Mouse (Mus musculus): ENCODE measurements around the gene Il12rb1.

GRCm38 (mm10) chr8:70833520-70833919 is 25.3 kb downstream of the Il12rb1 start:
- TF ChIP-seq POLR2A (IDR thresholded peaks at IDR 0.05; ENCODE audit: insufficient read length, low read depth), result no peak
- TF ChIP-seq MAX (IDR thresholded peaks at IDR 0.05; ENCODE audit: low read depth), result no peak
- TF ChIP-seq USF1 (IDR thresholded peaks at IDR 0.05; ENCODE audit: low read depth), result no peak
- no peak for TF ChIP-seq CEBPB (IDR thresholded peaks at IDR 0.05; ENCODE audit: insufficient read depth, poor library complexity, severe bottlenecking)
- peak in 1 of 3 experiments; percentile 30 for TF ChIP-seq MYOG (IDR thresholded peaks at IDR 0.05; ENCODE audit: control insufficient read depth in 1 of 3, insufficient read depth in 1 of 3, insufficient read length in 2 of 3, low read depth in 2 of 3)
- no peak for TF ChIP-seq E2F4 (IDR thresholded peaks at IDR 0.05; ENCODE audit: insufficient read depth)
- TF ChIP-seq POLR2AphosphoS2 (IDR thresholded peaks at IDR 0.05; ENCODE audit: insufficient read length, low read depth), result no peak

Measured in myocyte (in vitro differentiated cells).